Mouse (Mus musculus) left cerebral cortex, adult 9 months (tissue): Measurements from ENCODE around the gene Cad.
A peak's percentile ranks its signal among the peaks of the same experiment; 100 is the strongest.
"Not testable (repeated sequence)": the region's sequence is repeated elsewhere in the genome, so short reads cannot be mapped to it uniquely, and the experiment has no call there.

Experiments used
- DNase-seq, 2 experiments: peaks; one replicate each; pipeline ENCODE4 v3.0.0; 2022; ENCODE audit warnings: low spot score in 2 of 2

Cad gene

DNA sequence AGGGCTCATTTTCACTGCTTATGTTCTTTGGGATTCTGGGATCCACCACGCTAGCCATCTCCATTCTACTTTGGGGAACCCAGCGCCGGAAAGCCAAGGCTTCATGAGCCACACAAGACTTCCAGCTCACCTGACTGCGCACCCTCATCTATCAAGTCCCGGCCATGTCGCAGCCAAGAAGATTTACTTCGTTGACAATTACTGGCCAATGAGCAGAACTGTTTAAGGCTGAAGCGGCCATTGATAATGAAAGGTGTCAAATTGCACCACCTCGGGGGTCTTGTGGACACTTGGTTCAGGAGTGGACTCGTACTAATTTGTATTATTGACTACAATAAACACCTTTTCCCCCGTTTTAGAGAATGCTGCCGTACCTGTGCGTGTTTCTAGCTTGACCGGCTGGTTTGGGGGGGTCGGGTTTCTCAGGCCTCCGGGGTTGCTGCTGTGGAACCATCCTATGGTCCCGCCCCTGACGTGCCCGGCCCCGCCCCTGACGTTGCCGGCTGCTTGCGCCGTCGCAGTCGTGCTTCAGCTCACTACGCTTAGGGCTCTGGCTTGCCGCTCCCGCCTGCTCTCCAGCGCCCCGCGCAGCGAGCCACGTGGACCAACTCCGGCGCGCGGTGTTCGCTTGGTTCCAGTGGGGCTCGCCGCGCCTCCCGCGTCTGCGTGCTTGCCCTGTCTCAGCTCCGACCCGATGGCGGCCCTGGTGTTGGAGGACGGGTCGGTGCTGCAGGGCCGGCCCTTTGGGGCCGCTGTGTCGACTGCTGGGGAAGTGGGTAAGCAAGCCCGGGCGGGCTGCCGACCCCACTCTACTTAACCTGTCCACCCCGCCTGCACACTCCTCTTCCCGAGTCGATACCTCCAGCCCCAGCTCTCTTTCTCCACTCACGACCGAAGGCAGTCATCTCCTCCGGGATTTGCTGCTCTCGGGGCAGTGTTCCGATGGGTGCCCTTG lies at the start of gene Cad:
Cad (plus strand) TSS at position 520 of the 955 bp plus-strand sequence.
- peak; percentile 84 to 92 for DNase-seq

DNA sequence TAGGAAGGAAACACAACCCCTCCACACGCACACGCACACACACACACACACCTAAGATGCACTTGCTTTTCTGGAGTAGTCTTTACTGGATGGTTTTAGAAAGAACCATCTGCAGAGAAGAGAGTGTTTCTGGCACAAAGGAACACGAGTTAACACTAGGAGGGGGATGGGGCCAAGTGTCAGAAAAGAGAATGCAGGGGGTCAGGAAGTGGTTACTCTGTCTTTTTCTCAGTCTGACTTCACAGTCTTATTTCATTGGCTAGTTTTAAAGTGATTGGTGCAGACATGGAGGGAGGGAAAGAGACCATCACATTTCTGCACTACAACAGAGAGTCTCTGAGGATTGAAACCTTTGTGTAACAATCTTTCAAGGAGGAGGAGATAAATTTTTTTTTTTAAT lies 41.8 kb upstream of the Cad start:
- no peak for DNase-seq

DNA sequence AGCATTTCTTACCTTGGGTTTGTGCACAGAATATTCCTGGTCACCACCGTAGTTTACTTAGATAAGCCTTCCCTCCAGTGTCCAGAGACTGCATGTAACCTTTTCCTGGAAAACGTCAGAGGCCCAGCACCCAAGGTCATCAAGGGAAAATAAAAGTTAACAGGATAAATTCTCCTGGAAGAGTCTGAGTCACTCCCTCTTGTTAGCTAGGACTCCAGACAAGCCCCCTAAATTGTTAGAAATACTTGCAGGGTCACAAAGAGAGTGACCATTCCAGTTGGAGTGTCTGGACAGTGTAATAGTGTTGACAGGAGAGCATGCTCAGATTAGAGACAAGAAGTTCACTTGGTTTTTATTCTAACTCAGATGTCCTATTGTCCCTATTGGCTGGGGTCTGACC lies 38.7 kb upstream of the Cad start:
- DNase-seq, result no peak

DNA sequence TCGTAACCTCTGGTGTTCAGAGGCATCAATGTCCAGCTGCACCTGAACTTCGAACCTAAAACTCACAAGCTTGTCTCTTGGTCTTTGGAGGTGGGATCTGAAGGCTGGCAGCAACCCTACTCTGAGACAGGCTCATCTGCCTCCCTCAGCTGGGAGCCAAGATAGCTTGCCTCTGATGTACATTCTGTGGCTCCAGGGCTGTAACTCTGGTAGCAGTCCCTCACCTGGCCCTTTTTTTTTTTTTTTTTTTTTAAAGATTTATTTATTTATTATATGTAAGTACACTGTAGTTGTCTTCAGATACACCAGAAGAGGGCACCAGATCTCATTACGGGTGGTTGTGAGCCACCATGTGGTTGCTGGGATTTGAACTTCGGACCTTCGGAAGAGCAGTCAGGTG lies 32.8 kb upstream of the Cad start:
- DNase-seq, result not testable (repeated sequence)

DNA sequence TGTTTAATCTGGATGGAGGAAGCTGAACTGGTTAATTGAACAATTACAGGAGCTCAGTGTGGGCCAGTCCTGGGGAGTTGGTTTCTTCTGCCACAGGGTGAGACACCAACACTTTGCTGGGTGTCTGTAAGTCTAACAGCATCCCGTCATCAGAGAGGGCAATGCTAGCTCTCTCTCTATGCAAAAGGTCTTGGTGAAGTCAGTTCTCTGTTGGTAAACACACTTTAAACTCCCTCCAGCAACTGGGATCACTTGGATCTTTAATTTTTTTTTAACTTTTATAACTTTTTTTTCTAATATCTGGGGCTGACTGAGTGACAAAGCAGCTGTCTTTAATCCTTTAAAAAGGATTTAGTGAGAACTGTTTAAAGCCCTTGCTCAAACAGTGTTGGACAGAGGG lies 31.9 kb upstream of the Cad start:
- no peak for DNase-seq

DNA sequence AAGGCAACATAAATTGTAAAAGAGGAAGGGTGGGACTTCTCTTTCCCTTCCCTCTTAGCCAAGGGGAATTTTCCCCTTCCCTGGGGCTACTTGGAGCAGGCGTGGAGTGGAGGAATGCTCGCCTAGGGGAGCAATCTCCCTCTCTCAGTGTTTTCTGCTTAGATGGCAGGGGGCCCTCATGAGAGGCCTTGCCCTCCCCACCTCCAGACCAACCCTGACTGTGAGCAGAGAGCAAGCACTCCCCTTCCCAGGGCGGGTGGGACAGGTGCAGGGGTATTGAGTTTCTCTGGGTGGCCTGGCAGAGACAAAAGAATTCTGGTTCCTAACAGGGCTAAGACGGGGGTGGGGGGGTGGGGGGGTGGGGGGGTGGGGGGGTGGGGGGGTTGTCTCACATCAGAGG lies 31.3 kb upstream of the Cad start:
- DNase-seq, result no peak

DNA sequence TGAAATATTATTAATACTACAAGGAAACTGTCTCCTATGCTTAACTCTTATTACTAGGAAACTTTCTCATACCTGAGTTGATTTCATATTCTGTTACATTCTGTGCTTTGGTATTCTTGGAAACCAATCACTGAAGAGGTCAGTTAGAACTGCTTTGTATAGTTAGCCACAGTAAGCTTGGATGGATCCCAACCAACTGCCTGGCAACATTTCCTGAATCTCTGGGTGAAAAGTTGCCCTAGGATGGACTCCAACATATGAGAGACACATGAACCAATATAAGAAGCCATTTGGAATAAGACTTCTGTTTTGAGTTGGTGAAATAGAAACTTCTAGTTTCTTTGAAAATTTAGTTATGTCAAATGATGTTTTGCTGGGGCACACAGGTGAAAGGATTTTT lies 29.9 kb upstream of the Cad start:
- DNase-seq, result no peak

DNA sequence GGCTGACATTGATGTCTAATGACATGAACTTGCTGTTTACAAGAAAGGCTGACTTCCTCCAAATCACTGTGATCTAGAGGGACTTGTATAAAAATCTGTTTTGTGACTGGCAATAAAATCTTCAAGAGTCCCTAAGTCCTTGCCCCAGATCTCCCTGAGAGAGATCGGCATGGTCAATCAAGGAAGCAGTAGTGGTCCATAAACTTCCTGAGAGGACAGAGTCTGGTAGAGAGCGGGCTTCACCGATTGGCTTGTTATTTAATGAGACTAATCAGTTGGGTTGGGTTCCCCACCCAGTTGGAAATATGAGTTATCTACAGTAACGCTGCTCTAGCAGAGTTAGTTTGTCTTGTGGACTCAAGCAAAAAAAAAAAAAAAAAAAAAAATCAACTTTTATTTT lies 23.7 kb upstream of the Cad start:
- no peak for DNase-seq

DNA sequence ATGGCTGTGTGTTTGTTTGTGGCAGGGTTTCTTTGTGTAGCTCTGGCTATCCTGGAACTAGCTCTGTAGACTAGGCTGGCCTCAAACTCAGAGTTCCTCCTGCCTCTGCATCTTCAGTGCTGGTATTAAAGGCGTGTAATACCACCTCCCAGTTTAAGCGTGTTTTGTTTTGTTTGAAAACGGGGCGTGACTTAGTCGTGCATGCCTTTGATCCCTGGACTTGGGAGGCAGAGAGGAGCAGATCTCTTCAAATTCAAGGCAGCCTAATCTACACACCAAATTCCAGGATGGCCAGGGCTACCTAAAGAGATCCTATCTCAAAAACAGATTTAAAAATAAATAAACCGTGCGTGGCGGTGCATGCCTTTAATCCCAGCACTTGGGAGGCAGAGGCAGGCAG lies 23.1 kb upstream of the Cad start:
- no peak for DNase-seq

DNA sequence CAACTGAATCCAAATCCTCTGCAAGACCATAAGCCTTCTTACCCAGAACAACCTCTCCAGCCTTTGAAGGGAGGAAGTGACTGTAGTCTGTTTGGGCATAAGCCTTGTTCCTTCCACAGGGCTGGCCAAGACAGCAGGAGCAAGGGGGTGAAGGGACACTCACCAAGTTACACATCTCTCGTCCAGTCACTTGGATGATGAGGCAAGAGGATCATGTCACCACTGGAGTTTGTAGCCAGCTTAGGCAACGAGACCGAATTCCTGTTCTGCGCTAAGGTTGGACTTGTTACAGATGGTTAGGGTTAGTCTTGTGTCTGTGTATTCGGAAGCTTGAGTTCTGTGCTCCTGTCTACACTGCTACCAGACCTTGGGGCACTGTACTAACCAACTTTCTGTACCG lies 19.9 kb upstream of the Cad start:
- no peak for DNase-seq

DNA sequence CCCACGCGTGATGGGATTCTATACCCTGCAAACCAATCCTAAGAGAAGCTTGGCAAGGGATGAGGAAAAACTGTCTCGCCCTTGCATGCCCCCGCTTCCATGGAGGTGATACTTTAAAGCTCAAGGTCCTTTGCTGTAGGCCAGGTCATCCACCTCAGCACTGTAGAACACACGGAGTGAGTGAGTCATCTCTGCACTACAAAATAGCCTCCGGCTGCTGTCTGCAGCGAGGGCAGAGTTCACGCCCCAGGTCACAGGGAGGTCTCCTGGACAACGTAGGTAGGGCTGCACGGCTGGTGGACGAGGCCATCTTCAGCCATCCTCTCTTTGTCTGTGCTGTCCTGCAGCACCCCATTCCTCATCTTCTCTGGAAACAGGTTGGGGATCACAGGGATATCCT lies 18.0 kb upstream of the Cad start:
- not testable (repeated sequence) for DNase-seq

DNA sequence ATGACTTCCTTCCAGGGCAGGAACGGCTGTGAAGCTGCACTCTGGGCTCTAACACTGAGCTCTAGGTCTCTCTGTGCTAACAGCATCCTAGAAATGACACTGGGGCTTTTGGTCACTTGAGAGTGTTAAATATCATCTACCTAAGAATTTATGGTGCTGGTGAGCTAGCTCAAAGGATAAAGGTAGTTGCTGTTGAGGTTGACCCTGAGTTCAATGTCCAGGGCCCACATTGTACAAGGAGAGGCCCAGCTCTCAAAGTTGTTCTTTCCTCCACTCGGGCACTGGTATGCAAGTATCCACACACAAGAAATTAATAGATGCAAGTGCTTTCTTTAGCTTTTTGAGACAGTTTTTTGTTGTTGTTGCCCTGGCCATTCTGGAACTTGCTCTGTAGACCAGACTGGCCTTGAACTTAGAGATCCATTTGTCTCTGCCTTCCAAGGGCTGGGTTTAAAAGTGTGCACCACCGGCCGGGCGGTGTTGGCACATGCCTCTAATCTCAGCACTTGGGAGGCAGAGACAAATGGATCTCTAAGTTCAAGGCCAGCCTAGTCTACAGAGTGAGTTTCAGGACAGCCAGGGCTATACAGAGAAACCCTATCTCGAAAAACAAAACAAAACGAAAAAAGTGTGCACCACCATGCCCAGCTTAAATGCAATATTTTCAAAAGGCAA lies 16.3 kb upstream of the Cad start:
- no peak for DNase-seq

DNA sequence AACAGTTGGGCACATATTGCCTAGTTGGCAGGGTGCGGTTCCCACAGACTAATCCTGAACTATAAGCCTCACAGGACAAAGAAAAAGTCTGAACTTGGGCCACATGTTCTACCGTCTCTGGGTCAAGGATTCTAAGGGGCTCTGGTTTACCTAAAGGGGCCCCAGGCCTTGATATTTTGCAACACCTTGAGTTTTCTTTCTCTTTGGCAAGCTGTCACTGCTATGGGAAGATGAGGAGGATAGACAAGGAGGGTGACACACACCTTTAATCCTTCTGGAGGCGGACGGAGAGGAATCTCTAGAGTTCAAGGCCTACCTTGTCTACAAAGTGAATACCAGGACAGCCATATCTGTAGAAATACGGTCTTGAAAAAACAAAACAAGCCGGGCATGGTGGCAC lies 8.2 kb upstream of the Cad start:
- no peak for DNase-seq

DNA sequence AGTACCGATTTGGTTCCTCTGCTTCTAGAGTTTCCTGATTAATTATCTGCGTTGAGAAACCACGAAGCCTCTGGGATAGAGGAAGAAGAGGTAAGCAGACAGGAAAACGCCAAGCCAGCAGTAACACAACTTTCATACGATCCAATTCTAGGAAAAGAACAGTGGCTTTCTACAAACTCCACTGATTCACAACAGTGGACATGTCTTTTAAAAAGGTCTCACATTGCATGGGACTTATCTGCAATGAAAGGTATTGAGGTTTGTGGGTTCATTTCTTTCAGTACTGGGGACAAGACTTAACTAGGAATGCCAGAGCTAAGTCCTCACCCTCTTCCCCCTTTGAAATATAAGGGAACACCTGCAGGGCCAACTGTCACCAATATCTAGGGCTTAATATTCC lies 7.5 kb upstream of the Cad start:
- no peak for DNase-seq

DNA sequence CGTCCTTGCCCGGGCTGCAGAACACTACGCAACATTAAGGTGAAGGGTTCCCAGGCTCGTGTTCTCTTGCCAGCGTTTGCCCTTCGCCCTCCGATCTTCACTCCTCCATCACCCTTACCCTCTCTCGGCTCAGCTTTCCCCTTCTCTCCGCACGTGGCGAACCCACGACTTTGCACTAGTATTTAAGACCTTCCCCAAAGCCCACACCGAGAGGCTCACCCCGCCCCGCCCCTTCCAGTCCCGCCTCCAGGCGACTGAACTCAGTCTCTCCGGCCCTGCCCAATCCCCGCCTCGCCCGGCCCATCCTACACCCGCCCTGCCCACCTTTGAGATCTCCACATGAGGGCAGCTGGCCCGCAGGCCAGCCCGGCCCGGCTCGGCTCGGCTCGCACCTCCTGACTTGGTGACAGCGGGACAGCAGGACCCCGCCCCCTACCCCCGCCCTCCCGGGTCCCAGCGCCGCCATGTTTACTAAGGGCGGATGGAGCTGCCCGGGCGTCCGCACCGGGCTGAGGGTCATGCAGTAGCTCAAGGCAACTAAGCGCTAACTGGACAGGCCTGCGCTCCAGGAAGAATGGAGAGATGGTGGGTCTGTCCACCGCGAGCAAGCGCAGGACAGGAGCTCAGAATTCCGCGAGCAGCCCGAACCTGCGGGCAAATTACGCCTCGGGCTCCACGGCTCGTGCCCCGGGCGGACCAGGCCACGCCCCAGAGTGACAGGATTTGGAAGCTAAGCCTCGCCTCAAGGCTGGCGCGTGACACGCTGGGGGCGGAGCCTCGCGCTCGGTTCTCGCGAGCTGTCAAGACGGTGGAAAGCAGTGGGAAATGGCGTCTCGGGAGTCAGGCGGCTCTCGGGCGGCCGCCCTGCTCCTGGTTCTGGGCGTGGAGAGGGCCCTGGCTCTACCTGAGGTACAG lies 6.5 kb upstream of the Cad start, which contains the start of gene Atraid:
Atraid (plus strand) TSS at position 465 of the 915 bp plus-strand sequence.
- peak; percentile 92 to 99 for DNase-seq

DNA sequence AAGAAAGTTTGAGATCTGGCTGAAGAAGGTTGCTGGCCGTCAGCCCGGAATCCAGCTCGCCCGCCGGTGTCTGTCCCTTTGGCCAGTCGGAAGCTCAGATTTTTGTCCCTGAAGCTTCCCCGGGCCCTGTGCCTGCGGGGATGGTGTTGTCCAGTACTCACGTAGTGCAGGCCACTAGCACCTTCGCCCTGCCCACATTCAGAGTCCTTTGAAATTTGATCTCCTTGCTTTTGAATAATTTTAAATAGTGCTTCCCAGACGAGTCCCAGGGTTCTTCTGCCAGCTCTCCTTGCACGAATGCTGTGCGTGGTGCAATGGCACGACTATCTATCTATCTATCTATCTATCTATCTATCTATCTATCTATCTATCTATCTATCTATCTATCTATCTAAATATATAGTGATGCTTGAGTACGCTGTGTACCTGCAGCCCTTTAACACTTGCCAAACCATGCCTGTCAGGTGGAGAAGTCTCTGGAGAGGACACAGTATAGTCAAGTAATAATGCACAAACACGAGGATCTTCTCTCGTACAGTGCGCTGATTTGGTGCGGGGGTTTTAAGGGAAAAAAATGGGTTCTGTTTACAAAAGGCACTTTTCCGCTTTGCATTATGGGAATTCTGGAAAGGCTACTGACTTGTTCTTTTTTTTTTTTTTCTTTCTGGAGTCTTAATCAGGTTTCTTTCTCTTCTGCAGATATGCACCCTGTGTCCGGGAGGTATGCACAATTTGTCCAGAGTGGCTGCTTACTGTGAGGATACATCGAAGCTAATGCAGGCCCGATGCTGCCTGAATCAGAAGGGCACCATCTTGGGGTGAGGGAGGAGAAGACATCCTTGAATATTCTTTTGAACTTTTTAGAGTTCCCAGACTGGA lies 5.6 kb upstream of the Cad start, which contains the start of gene Slc5a6:
Slc5a6 (minus strand) TSS at position 162 of the 879 bp plus-strand sequence.
- DNase-seq, result peak in 1 of 2 experiments; percentile 56

DNA sequence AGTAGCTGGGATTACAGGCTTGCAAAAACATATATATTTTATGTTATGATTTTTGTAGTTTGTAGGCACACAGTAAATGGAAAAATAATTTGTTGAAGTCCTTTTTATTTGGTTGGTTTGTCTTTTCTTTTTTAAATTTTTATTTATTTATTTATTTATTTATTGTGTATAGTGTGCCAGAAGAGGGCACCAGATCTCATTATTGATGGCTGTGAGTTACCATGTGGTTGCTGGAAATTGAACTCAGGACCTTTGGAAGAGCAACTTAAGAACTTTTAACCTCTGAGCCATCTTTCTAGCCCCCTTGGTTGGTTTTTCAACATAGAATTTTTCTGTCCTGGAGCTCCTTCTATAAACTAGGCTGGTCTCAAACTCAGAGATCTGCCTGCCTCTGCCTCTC lies 4.2 kb upstream of the Cad start:
- no peak for DNase-seq

DNA sequence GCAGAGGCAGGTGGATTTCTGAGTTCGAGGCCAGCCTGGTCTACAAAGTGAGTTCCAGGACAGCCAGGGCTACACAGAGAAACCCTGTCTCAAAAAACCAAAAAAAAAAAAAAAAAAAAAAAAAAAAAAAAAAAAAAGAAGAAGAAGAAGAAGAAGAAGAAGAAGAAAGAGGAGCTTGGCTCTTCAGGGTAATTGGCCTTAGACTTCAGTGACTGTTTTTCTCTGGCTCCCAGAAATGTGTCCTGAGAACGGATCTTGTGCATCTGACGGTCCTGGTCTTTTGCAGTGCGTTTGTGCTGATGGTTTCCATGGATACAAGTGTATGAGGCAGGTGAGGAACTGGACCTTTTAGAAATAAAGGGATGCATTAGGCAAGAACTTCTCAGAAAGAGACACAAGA lies 852 bp upstream of the Cad start:
- not testable (repeated sequence) for DNase-seq

DNA sequence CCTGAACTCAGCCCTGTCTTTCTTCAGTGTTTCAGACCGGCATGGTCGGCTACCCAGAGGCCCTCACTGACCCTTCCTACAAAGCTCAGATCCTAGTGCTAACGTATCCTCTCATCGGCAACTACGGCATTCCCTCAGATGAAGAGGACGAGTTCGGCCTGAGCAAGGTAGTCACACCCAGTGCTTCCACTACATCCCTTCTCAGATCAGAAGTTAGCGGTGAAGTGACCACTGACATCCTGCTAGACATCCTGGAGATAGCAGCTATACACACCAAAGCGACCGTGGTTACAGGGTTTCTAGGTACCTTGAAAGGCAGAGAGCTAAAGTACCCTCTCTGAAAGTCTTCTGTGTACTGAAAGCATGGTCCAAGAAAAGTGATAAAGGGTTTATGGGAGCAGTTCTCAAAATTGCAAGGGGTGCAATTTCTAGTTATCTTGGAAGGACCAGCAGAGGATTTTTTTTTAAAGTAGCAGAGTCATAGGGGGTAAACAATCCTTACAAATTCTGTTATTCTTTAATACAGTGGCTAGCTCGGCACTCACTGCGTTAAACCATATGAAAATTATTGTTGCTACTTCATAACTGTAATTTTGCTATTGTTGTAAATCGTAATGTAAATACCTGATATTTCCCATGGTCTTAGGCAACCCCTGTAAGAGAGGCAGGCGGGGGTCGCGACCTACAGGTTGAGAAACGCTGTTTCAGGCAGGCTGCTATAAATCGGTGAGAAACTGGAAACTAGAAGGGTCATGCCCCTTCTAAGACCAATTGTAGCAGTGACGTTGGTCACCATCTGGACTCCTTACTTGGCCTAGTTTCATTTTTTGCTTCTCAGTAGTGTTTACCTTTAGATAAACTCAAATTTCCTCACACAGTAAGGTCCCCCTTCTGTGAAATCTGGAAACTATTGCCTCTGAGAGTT lies 898 bp downstream of the Cad start:
- DNase-seq, result no peak

DNA sequence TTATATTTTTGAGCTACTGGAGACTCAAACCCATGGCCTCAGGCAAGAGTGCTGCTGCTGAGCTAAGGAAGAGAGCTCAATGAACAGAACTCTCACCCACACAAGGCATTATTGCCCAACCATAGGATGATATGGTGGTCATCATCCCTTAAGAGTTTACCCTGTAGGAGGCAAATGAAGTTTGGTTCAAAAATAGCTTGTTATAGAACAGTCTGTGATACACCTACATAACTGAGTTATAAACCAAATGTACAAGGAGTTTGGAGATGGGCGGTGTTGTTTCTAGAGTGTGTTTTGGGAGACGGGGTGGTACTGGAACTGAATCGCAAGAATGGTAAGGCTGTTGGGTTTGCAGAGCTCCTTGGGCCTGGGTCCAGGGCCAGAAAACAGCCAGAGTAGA lies 15.2 kb downstream of the Cad start:
- DNase-seq, result peak in 1 of 2 experiments; percentile 29
